Mouse (Mus musculus) activated CD4-positive, CD25-positive, alpha-beta regulatory T cell (primary cell): Measurements from ENCODE around the gene 9930104L06Rik. TPM values are rescaled to one million over a fixed set of nuclear protein-coding genes. Genes with fewer than 3 reads are reported as not detected.

Experiments
- polyA plus RNA-seq, 2 experiments: library from polyadenylated mRNA; unstranded; fragments of 100-300 nt; shearing (Covaris generic); gene quantifications; one replicate each; pipeline ENCODE4 v1.2.1; 2017

The 9930104L06Rik gene
- 1 to 10 TPM; 6.3 to 9.8 TPM for polyA plus RNA-seq

DNA sequence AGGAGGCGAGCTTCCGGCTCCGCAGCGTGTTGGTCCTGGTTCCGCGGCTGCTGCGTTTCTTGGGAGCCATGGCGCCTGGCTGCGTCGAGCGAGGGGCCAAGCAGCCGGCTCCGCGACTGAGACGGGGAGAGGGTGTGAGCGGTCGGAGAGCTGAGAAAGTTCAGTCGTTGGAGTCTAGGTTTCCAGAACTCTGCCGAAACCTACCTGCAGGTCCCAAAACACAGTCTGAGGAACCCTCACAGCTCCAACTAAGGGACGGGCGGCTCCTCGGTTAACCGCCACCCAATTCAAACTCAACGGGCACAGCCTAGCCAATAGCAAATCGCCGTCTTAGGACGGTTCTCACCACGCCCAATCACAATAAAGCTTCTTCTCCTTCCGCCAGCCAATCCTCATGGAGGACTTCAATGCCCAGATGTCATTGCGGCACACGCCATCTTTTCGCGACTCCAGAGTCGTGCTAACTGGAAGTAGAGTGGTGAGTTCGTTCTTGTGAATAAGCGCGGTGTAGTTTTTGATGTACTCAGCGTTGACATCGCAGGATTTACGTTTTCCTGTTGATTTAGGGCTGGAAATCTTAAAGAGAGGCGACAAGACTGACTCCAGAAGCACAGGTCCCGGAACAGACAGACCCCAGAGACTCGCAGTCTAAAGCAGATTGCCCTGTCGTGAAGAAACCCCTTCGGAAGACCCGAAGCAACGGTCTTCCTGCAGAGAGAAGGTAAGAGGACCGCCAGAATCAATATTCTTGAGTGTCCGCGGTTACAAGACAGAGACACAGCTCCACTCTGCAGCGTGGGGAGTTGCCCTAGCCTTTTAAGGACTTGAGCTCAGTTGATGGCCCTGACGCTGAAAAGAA is at the start of gene 9930104L06Rik:
9930104L06Rik (plus strand) TSS at position 436 of the 859 bp plus-strand sequence.

GRCm38 (mm10) chr4:124939211-124939610 is 2.4 kb downstream of the 9930104L06Rik start, which contains the start of gene Cdca8:
Gene Cdca8 (minus strand): TSS chr4:124939311.

GRCm38 (mm10) chr4:124985671-124986602 is 49.1 kb downstream of the 9930104L06Rik start, which contains the start of gene Rspo1:
Gene Rspo1 (plus strand): TSS chr4:124986430.

Other genes with a start within 250 kb of the 9930104L06Rik start
- gene Utp11, start 243.4 kb upstream of the 9930104L06Rik start, polyA plus RNA-seq = 10 to 100 TPM; 63.2 to 64.8 TPM
- gene Fhl3, start 236.3 kb upstream of the 9930104L06Rik start, polyA plus RNA-seq = under 1 TPM; 0.69 to 0.98 TPM
- 100 to 1,000 TPM; 110 to 142 TPM for gene Sf3a3, start 222.3 kb upstream of the 9930104L06Rik start, polyA plus RNA-seq
- gene Inpp5b, start 195.2 kb upstream of the 9930104L06Rik start, polyA plus RNA-seq = 100 to 1,000 TPM; 102 to 110 TPM
- gene Mtf1, start 134.9 kb upstream of the 9930104L06Rik start, polyA plus RNA-seq = 10 to 100 TPM; 20.1 to 23.4 TPM
- gene Yrdc, start 86.4 kb upstream of the 9930104L06Rik start, polyA plus RNA-seq = 10 to 100 TPM; 66.2 to 98.8 TPM
- 10 to 100 TPM; 24.1 to 36.1 TPM for gene 1110065P20Rik, start 85.9 kb upstream of the 9930104L06Rik start, polyA plus RNA-seq
- gene Maneal, start 74.9 kb upstream of the 9930104L06Rik start, polyA plus RNA-seq = 1 to 10 TPM; 1.8 to 2.5 TPM
- gene Epha10, start 56.1 kb upstream of the 9930104L06Rik start, polyA plus RNA-seq = under 1 TPM in 1 of 2 experiments, not detected in 1; 0.12 TPM
- 10 to 100 TPM; 25.4 to 26.0 TPM for gene Cdca8, start 2.3 kb downstream of the 9930104L06Rik start, polyA plus RNA-seq
- gene Rspo1, start 49.4 kb downstream of the 9930104L06Rik start, polyA plus RNA-seq = not detected
- gene Gnl2, start 79.5 kb downstream of the 9930104L06Rik start, polyA plus RNA-seq = 10 to 100 TPM; 71.1 to 88.8 TPM
- not detected for gene Dnali1, start 128.7 kb downstream of the 9930104L06Rik start, polyA plus RNA-seq
- 10 to 100 TPM; 32.9 to 48.8 TPM for gene Snip1, start 129.6 kb downstream of the 9930104L06Rik start, polyA plus RNA-seq
- gene Meaf6, start 148.1 kb downstream of the 9930104L06Rik start, polyA plus RNA-seq = 10 to 100 TPM; 47.4 to 53.2 TPM
- 10 to 100 TPM; 22.7 to 26.8 TPM for gene Zc3h12a, start 190.8 kb downstream of the 9930104L06Rik start, polyA plus RNA-seq